Comparison of ENCODE assay signal across 9 mouse cellular contexts in genomic region chr5:30154013-30154412, GRCm38 (mm10). TPM values are rescaled to one million over a fixed set of nuclear protein-coding genes. Genes with fewer than 3 reads are reported as not detected.
A peak's percentile ranks its signal among the peaks of the same experiment; 100 is the strongest.
DNase-seq lines count a peak whose midpoint lies in the region; ATAC-seq and TF ChIP-seq lines count a peak whose summit lies in the region.
"Had no signal": no experiment of that assay in that cellular context is flagged by ENCODE, and none has a peak within 500 bp of the region (broad histone marks: within the 10 kb centered on the region; RNA-seq: fewer than 3 reads in every experiment).

No protein-coding gene starts in this region.

- DNase-seq in lung, embryonic 14.5 days = peak; percentile 77
- DNase-seq in lung, postnatal 4 days = no peak
- peak; percentile 29 for DNase-seq in c-Kit-negative CD71-positive TER-119-positive erythroid progenitor cells, embryonic 14.5 days (ENCODE audit: low read depth, low spot score)
- DNase-seq in hindbrain, embryonic 11.5 days (ENCODE audit: low spot score) = peak; percentile 55
- no peak for DNase-seq in layer of hippocampus, postnatal 25 days (ENCODE audit: extremely low spot score in 1 of 2, low spot score in 1 of 2)
- no peak for DNase-seq in right cerebral cortex, adult 18-20 months

- H3K4me2 ChIP-seq in lung, embryonic 14.5 days = peak overlapping the region; percentile 84
- peak overlapping the region; percentile 71 for H3K4me2 ChIP-seq in hindbrain, embryonic 11.5 days (replicated peaks; ENCODE audit: low read depth, low read length)
- peak overlapping the region; percentile 70 for H3K4me2 ChIP-seq in midbrain, embryonic 13.5 days (replicated peaks)

- H3K36me3 ChIP-seq in lung, embryonic 14.5 days (ENCODE audit: insufficient read depth) = 0 out of 2 replicates have a peak, but pooled peaks cover 3% of the 10 kb centered on the region
- H3K36me3 ChIP-seq in hindbrain, embryonic 11.5 days (ENCODE audit: control insufficient read depth, insufficient read depth, low read length) = no peaks in the 10 kb centered on the region
- 0 out of 2 replicates have a peak, but pooled peaks cover 3% of the 10 kb centered on the region for H3K36me3 ChIP-seq in midbrain, embryonic 13.5 days

- H3K9me3 ChIP-seq in lung, embryonic 14.5 days (ENCODE audit: low read depth, low read length) = no peaks in the 10 kb centered on the region
- no peaks in the 10 kb centered on the region for H3K9me3 ChIP-seq in hindbrain, embryonic 11.5 days (ENCODE audit: control insufficient read depth, low read length)
- no peaks in the 10 kb centered on the region for H3K9me3 ChIP-seq in midbrain, embryonic 13.5 days

- peaks cover 3% of the 10 kb centered on the region; the same call in 1 of the 2 replicates for H3K4me1 ChIP-seq in lung, embryonic 14.5 days (ENCODE audit: insufficient read depth)
- H3K4me1 ChIP-seq in hindbrain, embryonic 11.5 days (replicated peaks; ENCODE audit: control insufficient read depth, insufficient read depth, low read length) = 0 out of 2 replicates have a peak, but pooled peaks cover 2% of the 10 kb centered on the region
- H3K4me1 ChIP-seq in midbrain, embryonic 13.5 days (replicated peaks) = peaks cover 23% of the 10 kb centered on the region

- peak overlapping the region; percentile 82 for H3K9ac ChIP-seq in lung, embryonic 14.5 days
- H3K9ac ChIP-seq in hindbrain, embryonic 11.5 days (ENCODE audit: low read depth, low read length) = peak overlapping the region; percentile 78
- H3K9ac ChIP-seq in midbrain, embryonic 13.5 days (replicated peaks) = peak overlapping the region; percentile 93

- H3K27me3 ChIP-seq in lung, embryonic 14.5 days (ENCODE audit: insufficient read depth, low read length) = no peaks in the 10 kb centered on the region
- no peaks in the 10 kb centered on the region for H3K27me3 ChIP-seq in hindbrain, embryonic 11.5 days (ENCODE audit: control insufficient read depth, insufficient read depth, low read length)
- no peaks in the 10 kb centered on the region for H3K27me3 ChIP-seq in midbrain, embryonic 13.5 days

- H3K27ac ChIP-seq in lung, embryonic 14.5 days (ENCODE audit: low read depth) = peak overlapping the region; percentile 79; the same call in 1 of the 2 replicates
- H3K27ac ChIP-seq in hindbrain, embryonic 11.5 days (ENCODE audit: low read depth, low read length) = no peak overlapping the region
- 0 out of 2 replicates have a peak overlapping the region, but pooled peaks have one; percentile 89 for H3K27ac ChIP-seq in midbrain, embryonic 13.5 days

- no peak for TF ChIP-seq CTCF in lung, embryonic 14.5 days (IDR thresholded peaks at IDR 0.05; ENCODE audit: low read depth)

- 18% methylated on average over 4 of the region's 4 CpGs for WGBS in lung, embryonic 14.5 days
- 26% methylated on average over 4 of the region's 4 CpGs for whole genome bisulfite sequencing in hindbrain, embryonic 11.5 days
- WGBS in midbrain, embryonic 13.5 days = 19% methylated on average over 4 of the region's 4 CpGs

- no peak for ATAC-seq in lung, embryonic 14.5 days (ENCODE audit: insufficient read depth)
- ATAC-seq in hindbrain, embryonic 11.5 days (ENCODE audit: low FRiP score) = no peak
- no peak for ATAC-seq in midbrain, embryonic 13.5 days
- no peak for ATAC-seq in activated CD4-positive, CD25-positive, alpha-beta regulatory T cell, adult 4 months

- H3K4me3 ChIP-seq in lung, embryonic 14.5 days (ENCODE audit: low read depth, low read length) = peak overlapping the region; percentile 79
- peak overlapping the region; percentile 71 for H3K4me3 ChIP-seq in hindbrain, embryonic 11.5 days (ENCODE audit: low read depth, low read length)
- peak overlapping the region; percentile 80 for H3K4me3 ChIP-seq in midbrain, embryonic 13.5 days (replicated peaks)

RNA-seq across cellular contexts. Expression of gene Hadha, which starts 0.9 kb away (rescaled TPM):
- polyA plus RNA-seq in lung, embryonic 14.5 days (2014; fragmentation: Nextera tagmentation; extraction: Ambion mirVana) = 118 and 124 TPM in 2 replicates
- polyA plus RNA-seq in hindbrain, embryonic 11.5 days (2014; fragmentation: Nextera tagmentation; extraction: Ambion mirVana) = 59.4 and 81.2 TPM in 2 replicates
- polyA plus RNA-seq in midbrain, embryonic 13.5 days (2015; fragmentation: Nextera tagmentation; extraction: Ambion mirVana) = 72.2 and 73.2 TPM in 2 replicates
- 10 to 100 TPM; 68.8 to 80.0 TPM for polyA plus RNA-seq in activated CD4-positive, CD25-positive, alpha-beta regulatory T cell, adult 4 months (2017; shearing (Covaris generic))
- 10 to 100 TPM; 69.9 to 73.9 TPM for total RNA-seq in layer of hippocampus, postnatal 25 days (2021)

RNA-seq across cellular contexts. Expression of gene Hadhb, which starts 1.0 kb away (rescaled TPM):
- 124 and 128 TPM in 2 replicates for polyA plus RNA-seq in lung, embryonic 14.5 days (2014; fragmentation: Nextera tagmentation; extraction: Ambion mirVana)
- polyA plus RNA-seq in hindbrain, embryonic 11.5 days (2014; fragmentation: Nextera tagmentation; extraction: Ambion mirVana) = 99.9 and 106 TPM in 2 replicates
- 61.1 and 62.4 TPM in 2 replicates for polyA plus RNA-seq in midbrain, embryonic 13.5 days (2015; fragmentation: Nextera tagmentation; extraction: Ambion mirVana)
- 100 to 1,000 TPM; 111 to 127 TPM for polyA plus RNA-seq in activated CD4-positive, CD25-positive, alpha-beta regulatory T cell, adult 4 months (2017; shearing (Covaris generic))
- 10 to 100 TPM; 88.1 to 98.2 TPM for total RNA-seq in layer of hippocampus, postnatal 25 days (2021)

RNA-seq across cellular contexts. Expression of gene 3110082J24Rik, which starts 48.1 kb away (rescaled TPM):
- polyA plus RNA-seq in lung, embryonic 14.5 days (2014; fragmentation: Nextera tagmentation; extraction: Ambion mirVana) = not detected in 2 replicates
- polyA plus RNA-seq in hindbrain, embryonic 11.5 days (2014; fragmentation: Nextera tagmentation; extraction: Ambion mirVana) = 6.3 and 6.5 TPM in 2 replicates
- polyA plus RNA-seq in midbrain, embryonic 13.5 days (2015; fragmentation: Nextera tagmentation; extraction: Ambion mirVana) = 7.6 and 9.9 TPM in 2 replicates
- not detected for polyA plus RNA-seq in activated CD4-positive, CD25-positive, alpha-beta regulatory T cell, adult 4 months (2017; shearing (Covaris generic))
- total RNA-seq in layer of hippocampus, postnatal 25 days (2021) = 1 to 10 TPM; 2.6 to 3.5 TPM
- polyA plus RNA-seq: gonadal fat pad, adult 2 months had no signal

RNA-seq across cellular contexts. Expression of gene Garem2, which starts 49.1 kb away (rescaled TPM):
- polyA plus RNA-seq in lung, embryonic 14.5 days (2014; fragmentation: Nextera tagmentation; extraction: Ambion mirVana) = 0.39 and 0.49 TPM in 2 replicates
- polyA plus RNA-seq in hindbrain, embryonic 11.5 days (2014; fragmentation: Nextera tagmentation; extraction: Ambion mirVana) = 18.2 and 20.3 TPM in 2 replicates
- polyA plus RNA-seq in midbrain, embryonic 13.5 days (2015; fragmentation: Nextera tagmentation; extraction: Ambion mirVana) = 13.5 and 20.6 TPM in 2 replicates
- polyA plus RNA-seq in activated CD4-positive, CD25-positive, alpha-beta regulatory T cell, adult 4 months (2017; shearing (Covaris generic)) = not detected
- total RNA-seq in layer of hippocampus, postnatal 25 days (2021) = 10 to 100 TPM; 13.1 to 13.6 TPM

RNA-seq across cellular contexts. Expression of gene Adgrf3, which starts 51.5 kb away (rescaled TPM):
- polyA plus RNA-seq in lung, embryonic 14.5 days (2014; fragmentation: Nextera tagmentation; extraction: Ambion mirVana) = 0.11 and 0.20 TPM in 2 replicates
- not detected in 2 replicates for polyA plus RNA-seq in hindbrain, embryonic 11.5 days (2014; fragmentation: Nextera tagmentation; extraction: Ambion mirVana)
- not detected in 2 replicates for polyA plus RNA-seq in midbrain, embryonic 13.5 days (2015; fragmentation: Nextera tagmentation; extraction: Ambion mirVana)
- polyA plus RNA-seq in activated CD4-positive, CD25-positive, alpha-beta regulatory T cell, adult 4 months (2017; shearing (Covaris generic)) = not detected
- not detected for total RNA-seq in layer of hippocampus, postnatal 25 days (2021)

Comparison
In these comparisons a context has a peak if more than half of its experiments do, and no peak if none do; other contexts are left out.
1. DNase-seq: peak in lung, embryonic 14.5 days (single experiment), c-Kit-negative CD71-positive TER-119-positive erythroid progenitor cells, embryonic 14.5 days (single experiment) and hindbrain, embryonic 11.5 days (single experiment); none in lung, postnatal 4 days (0 of 2), layer of hippocampus, postnatal 25 days (0 of 2) and right cerebral cortex, adult 18-20 months (single experiment).
2. Peak in every context shown above with its lines, with median percentiles within 50 percentile points of each other: H3K4me2 ChIP-seq, H3K4me3 ChIP-seq and H3K9ac ChIP-seq.